Mouse (Mus musculus) intestine, embryonic 14.5 days (tissue): ENCODE results near the gene Myo7a. TPM values are rescaled to one million over a fixed set of nuclear protein-coding genes. Genes with fewer than 3 reads are reported as not detected.

Experiments
- ATAC-seq: fragments of 200-750 bp; cut with Nextera tagmentation; replicated peaks from 2 replicates; pipeline ENCODE4 v1.8.0; 2017; ENCODE audit warnings: low read depth, moderate number of reproducible peaks, moderate TSS enrichment, moderate library complexity; ENCODE audit not compliant: low FRiP score, low TSS enrichment
- DNase-seq: peaks from one replicate; pipeline ENCODE4 v3.0.0-alpha.2; 2018; ENCODE audit warnings: low spot score
- H3K27ac ChIP-seq: fragments of 300-500 bp; sonication (generic); 2 replicates; pipeline ENCODE4 v1.5.1; 2014; ENCODE audit warnings: low read depth, mild to moderate bottlenecking, control low read depth
- H3K27me3 ChIP-seq: fragments of 300-500 bp; sonication (generic); replicated peaks from 2 replicates; pipeline ENCODE4 v1.6.1; 2014; ENCODE audit warnings: low read length, control low read depth; ENCODE audit not compliant: control insufficient read depth, insufficient read depth
- H3K36me3 ChIP-seq: fragments of 300-500 bp; sonication (generic); 2 replicates; pipeline ENCODE4 v1.6.1; 2014; ENCODE audit warnings: low read length, control low read depth; ENCODE audit not compliant: control insufficient read depth, insufficient read depth
- H3K4me1 ChIP-seq: fragments of 300-500 bp; sonication (generic); replicated peaks from 2 replicates; pipeline ENCODE4 v1.6.1; 2014; ENCODE audit warnings: low read length, control low read depth, mixed read lengths; ENCODE audit not compliant: control insufficient read depth, insufficient read depth
- H3K4me2 ChIP-seq: fragments of 300-500 bp; sonication (generic); 2 replicates; pipeline ENCODE4 v1.6.1; 2014; ENCODE audit warnings: low read length
- H3K4me3 ChIP-seq: fragments of 300-500 bp; sonication (generic); 2 replicates; pipeline ENCODE4 v1.5.1; 2014; ENCODE audit warnings: low read depth, low read length, control low read depth, mixed read lengths
- H3K9ac ChIP-seq: fragments of 300-500 bp; sonication (generic); 2 replicates; pipeline ENCODE4 v1.6.1; 2014; ENCODE audit warnings: mild to moderate bottlenecking, low read length
- H3K9me3 ChIP-seq: fragments of 300-500 bp; sonication (generic); 2 replicates; pipeline ENCODE4 v1.6.1; 2016; ENCODE audit warnings: low read length, control low read depth; ENCODE audit not compliant: control insufficient read depth
- WGBS: fragments of 180-500 bp; shearing (Covaris S2); extraction: QIAGEN DNeasy Blood & Tissue Kit; methylation state at CpG from one replicate; pipeline ENCODE4 v1.1.7; 2014; 5-methylcytosine and 5-hydroxymethylcytosine counted together
- polyA plus RNA-seq: library from polyadenylated mRNA; unstranded; fragments of >200 nt; fragmentation: Nextera tagmentation; extraction: Ambion mirVana; gene quantifications from 2 replicates; pipeline ENCODE4 v1.2.1, GENCODE M21; 2014

Myo7a gene
- polyA plus RNA-seq, 1 experiment from 2014 or later, result 17.2 TPM

DNA sequence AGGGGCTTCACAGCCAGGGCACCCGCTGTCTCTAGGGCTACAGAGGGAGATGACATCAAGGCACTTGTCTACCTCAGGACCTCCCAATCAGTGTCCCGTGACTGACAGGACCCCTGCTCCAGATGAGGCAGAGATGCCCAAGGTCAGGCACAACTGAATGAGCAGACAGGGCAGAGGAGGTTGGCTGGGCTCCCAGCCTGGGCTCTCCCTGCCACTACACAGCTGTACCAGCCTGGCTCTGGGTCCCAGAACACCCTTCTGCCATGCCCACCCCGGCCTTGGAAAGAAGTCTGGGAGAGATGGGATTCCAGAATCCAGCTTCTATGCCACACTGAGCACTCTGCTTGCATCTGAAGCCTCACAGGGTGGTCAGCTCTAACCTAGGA, 36.9 kb upstream of the Myo7a start:
- Histone ChIP-seq H3K4me3 (no peak overlapping the region), H3K4me2 (no peak overlapping the region), H3K27ac (no peak overlapping the region), H3K9ac (no peak overlapping the region), H3K27me3 (no peaks in the 10 kb centered on the region), H3K36me3 (no peaks in the 10 kb centered on the region), H3K9me3 (no peaks in the 10 kb centered on the region), H3K4me1 (peaks cover 24% of the 10 kb centered on the region)
- DNase-seq, result no peak
- 72% methylated on average over 3 of the region's 3 CpGs for WGBS
- no peak for ATAC-seq

DNA sequence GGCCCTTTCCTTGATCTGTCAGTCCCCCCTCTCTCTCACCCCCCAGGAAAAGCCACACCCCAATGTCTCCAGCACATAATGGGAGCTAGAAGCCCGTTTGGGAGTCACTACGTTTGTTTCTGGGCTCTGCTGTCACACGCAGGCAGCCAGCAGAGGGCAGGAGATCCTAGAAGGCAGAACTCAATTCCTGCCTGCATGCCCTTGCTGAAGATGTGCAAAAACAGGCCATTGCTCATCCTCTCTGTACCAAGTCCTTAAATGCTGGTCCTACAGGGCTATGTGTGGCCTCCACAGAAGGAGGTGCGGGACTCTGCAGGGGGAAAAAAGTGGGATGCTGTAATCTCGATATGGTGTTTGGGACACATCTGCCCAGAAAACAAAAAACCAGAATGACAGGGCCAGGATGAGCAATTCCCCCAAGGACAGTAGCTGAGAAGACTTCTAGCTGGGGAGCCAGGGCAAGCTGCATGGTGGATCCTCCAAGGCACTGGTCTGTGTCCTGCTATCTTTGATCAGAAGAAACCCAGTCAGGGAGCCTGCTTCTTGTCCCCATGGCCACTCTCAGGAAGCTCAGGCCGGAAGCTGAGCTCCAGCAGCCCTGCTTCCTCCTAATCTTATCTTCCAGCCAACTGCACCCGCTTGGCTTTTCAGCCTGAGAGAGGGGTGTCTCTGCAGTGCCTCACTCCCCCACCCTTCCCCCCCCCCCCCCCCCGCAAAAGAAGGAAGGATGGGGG, 36.4 kb upstream of the Myo7a start:
- Histone ChIP-seq H3K9ac (no peak overlapping the region), H3K4me1 (peaks cover 20% of the 10 kb centered on the region), H3K4me3 (no peak overlapping the region), H3K9me3 (no peaks in the 10 kb centered on the region), H3K27ac (no peak overlapping the region), H3K4me2 (no peak overlapping the region), H3K36me3 (no peaks in the 10 kb centered on the region), H3K27me3 (no peaks in the 10 kb centered on the region)
- peak; percentile 79 for DNase-seq
- WGBS, result 32% methylated on average over 7 of the region's 8 CpGs
- ATAC-seq, result no peak

DNA sequence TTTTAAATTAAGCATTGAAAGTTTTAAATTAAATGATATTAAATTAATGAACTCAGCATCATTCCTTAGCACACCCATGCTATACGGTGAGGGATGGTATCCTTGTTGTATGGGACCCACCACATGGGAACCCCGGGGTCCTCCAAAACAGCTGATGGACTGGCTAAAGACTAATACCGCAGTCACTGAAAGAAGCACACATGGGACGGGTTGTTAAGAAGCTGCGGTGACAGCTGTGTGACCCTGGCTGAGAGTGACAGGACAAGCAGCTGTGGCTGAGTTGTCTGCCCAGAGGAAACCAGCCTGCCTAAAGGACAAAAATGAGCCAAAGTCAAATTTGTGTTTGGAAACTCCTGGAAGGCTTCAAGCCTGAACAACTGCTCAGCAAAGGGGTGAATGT, 34.6 kb upstream of the Myo7a start:
- Histone ChIP-seq H3K9me3 (no peaks in the 10 kb centered on the region), H3K4me1 (peaks cover 18% of the 10 kb centered on the region), H3K36me3 (no peaks in the 10 kb centered on the region), H3K4me2 (no peak overlapping the region), H3K4me3 (no peak overlapping the region), H3K27ac (no peak overlapping the region), H3K27me3 (no peaks in the 10 kb centered on the region), H3K9ac (no peak overlapping the region)
- ATAC-seq (no peak), DNase-seq (no peak)
- WGBS, result 85% methylated on average over 5 of the region's 5 CpGs

DNA sequence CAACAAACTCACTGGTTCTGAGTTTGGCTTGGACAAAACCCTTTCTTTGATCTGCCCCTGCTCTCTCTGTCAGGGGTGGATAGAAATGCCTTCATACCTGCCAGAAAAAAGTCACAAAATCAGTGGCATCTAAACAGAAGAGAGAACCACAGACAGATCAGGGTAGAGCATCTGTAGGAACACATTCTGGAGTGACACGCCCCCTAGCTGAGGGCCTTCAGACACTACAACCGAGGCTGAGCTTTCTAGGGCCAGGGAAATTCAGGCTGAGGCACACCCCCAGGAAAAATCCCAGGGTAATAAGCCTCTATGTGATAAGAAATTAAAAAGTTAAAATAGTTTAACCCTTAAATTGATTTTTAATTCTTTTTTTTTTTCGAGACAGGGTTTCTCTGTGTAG, 34.0 kb upstream of the Myo7a start:
- no peaks in the 10 kb centered on the region for H3K36me3 ChIP-seq
- ATAC-seq (no peak), DNase-seq (no peak)
- peaks cover 13% of the 10 kb centered on the region for H3K4me1 ChIP-seq
- H3K9ac ChIP-seq, result no peak overlapping the region
- WGBS, result 53% methylated on average over 3 of the region's 3 CpGs
- no peak overlapping the region for H3K4me2 ChIP-seq
- no peaks in the 10 kb centered on the region for H3K27me3 ChIP-seq
- no peak overlapping the region for H3K4me3 ChIP-seq
- no peaks in the 10 kb centered on the region for H3K9me3 ChIP-seq
- no peak overlapping the region for H3K27ac ChIP-seq

DNA sequence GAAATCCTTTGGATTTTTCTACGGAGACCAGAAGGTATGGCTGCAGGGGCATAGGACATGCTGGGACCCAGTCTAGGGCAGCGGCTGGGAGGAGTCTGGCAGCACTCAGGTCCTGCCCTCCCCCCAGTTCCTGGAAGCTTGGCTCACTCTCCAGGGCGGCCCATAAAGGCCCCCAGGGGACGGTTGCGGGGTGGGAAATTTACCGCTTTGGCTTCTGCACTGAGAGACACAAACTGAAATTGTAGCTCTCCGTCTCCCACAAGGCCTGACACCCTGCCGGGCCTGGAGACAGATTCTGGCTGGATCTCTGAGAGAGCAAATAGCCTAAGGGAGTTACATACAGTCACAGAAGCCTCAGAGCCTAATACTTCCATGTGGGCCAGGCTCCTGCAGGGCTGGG, 33.1 kb upstream of the Myo7a start:
- no peak for DNase-seq
- Histone ChIP-seq H3K36me3 (no peaks in the 10 kb centered on the region), H3K27me3 (no peaks in the 10 kb centered on the region), H3K27ac (no peak overlapping the region), H3K9me3 (no peaks in the 10 kb centered on the region), H3K9ac (no peak overlapping the region), H3K4me1 (peaks cover 10% of the 10 kb centered on the region), H3K4me3 (no peak overlapping the region), H3K4me2 (no peak overlapping the region)
- no peak for ATAC-seq
- WGBS, result 53% methylated on average over 8 of the region's 8 CpGs

DNA sequence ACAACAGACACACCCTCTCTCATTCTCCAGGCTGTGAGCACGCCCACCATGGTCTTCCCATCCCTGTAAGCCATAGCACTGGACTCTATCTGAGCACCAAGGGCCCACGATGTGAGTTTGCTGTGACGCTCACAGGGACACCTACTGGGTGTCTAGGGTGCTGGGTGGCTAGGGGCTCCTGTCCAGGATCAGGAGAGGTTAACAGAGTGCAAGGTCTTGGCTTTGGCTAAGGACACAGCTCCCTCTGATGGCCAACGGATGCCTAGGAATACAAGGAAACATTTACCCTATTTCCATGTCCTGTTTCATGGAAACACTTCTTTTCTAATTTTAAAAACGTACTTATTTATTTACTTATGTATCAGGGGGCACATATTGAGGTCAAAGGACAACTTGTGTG, 31.2 kb upstream of the Myo7a start:
- WGBS, result 35% methylated on average over 5 of the region's 5 CpGs
- Histone ChIP-seq H3K9ac (no peak overlapping the region), H3K4me1 (0 out of 2 replicates have a peak, but pooled peaks cover 5% of the 10 kb centered on the region), H3K36me3 (no peaks in the 10 kb centered on the region), H3K27me3 (no peaks in the 10 kb centered on the region), H3K9me3 (no peaks in the 10 kb centered on the region), H3K4me2 (no peak overlapping the region), H3K4me3 (no peak overlapping the region), H3K27ac (no peak overlapping the region)
- DNase-seq (no peak), ATAC-seq (no peak)

DNA sequence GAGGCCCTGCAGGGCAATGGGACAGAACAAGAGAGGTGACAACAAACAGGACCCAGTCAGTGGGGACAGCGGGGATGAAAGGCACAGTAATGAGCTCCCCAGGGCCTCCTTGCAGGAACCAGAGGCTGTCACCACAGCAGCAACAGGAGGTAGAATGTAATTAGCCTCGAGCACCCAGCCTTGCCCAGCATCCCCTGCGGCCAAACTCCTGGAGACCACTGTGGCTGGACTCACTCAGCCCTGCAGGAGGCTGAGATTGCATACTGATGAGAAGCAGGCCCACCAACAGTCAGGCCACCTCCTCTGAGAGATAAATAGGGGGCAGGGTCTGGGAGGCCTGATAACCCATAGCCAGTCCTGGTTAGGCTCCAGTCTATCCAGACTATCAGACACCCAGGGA, 30.5 kb upstream of the Myo7a start:
- H3K27me3 ChIP-seq, result no peaks in the 10 kb centered on the region
- H3K4me3 ChIP-seq, result no peak overlapping the region
- 0 out of 2 replicates have a peak, but pooled peaks cover 5% of the 10 kb centered on the region for H3K4me1 ChIP-seq
- ATAC-seq (no peak), DNase-seq (no peak)
- H3K36me3 ChIP-seq, result no peaks in the 10 kb centered on the region
- H3K9ac ChIP-seq, result no peak overlapping the region
- WGBS, result 18% methylated on average over 3 of the region's 3 CpGs
- H3K27ac ChIP-seq, result no peak overlapping the region
- no peaks in the 10 kb centered on the region for H3K9me3 ChIP-seq
- H3K4me2 ChIP-seq, result no peak overlapping the region

DNA sequence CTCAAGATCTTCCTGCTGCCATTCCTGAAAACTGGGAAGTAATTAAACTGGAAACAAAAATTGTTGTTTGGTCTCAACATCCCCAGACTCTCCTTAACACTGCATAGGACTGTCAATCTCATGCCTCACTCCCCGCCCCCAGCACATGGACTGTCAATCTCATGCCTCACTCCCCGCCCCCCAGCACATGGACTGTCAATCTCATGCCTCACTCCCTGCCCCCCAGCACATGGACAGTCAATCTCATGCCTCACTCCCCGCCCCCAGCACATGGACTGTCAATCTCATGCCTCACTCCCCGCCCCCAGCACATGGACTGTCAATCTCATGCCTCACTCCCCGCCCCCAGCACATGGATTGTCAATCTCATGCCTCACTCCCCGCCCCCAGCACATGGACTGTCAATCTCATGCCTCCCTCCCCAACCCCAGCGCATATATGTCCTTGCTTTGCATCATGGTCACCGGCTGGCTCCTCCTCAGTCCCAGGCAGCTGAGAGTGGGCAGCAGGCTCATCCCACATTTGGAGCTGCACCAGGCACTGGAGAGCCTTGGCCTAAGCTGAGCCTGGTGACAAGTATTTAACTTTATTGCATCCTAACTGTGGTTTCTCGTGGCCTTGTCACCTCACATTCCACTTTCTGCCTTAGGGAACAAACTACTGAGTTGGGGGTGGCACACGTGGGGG, 29.5 kb upstream of the Myo7a start:
- DNase-seq, result no peak
- H3K4me1 ChIP-seq, result 0 out of 2 replicates have a peak, but pooled peaks cover 5% of the 10 kb centered on the region
- no peak overlapping the region for H3K4me3 ChIP-seq
- no peak overlapping the region for H3K27ac ChIP-seq
- no peaks in the 10 kb centered on the region for H3K36me3 ChIP-seq
- H3K27me3 ChIP-seq, result no peaks in the 10 kb centered on the region
- H3K9ac ChIP-seq, result no peak overlapping the region
- no peak for ATAC-seq
- H3K4me2 ChIP-seq, result no peak overlapping the region
- WGBS, result 73% methylated on average over 10 of the region's 10 CpGs
- no peaks in the 10 kb centered on the region for H3K9me3 ChIP-seq

DNA sequence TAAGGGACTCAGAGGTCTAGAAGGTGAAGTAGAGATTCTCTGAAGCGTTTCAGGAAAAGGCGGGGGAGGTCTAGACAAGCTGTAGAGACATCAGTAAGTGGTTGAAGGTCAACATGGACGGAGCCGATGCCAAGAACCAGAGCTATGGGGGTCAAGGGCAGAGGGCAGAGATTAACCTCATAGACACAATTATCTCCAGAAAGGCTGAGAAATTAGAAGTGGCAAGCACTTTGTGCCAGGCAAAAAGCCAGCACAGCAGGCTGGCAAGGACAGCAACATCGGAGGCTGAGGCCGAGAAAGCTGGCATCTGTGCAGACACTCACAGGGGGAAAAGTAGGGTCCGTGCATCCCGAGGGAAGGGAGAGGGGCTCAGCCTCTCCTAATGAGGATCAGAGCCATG, 28.4 kb upstream of the Myo7a start:
- Histone ChIP-seq H3K4me3 (no peak overlapping the region), H3K27me3 (no peaks in the 10 kb centered on the region), H3K4me2 (no peak overlapping the region), H3K27ac (no peak overlapping the region), H3K9ac (no peak overlapping the region), H3K9me3 (no peaks in the 10 kb centered on the region), H3K36me3 (no peaks in the 10 kb centered on the region), H3K4me1 (0 out of 2 replicates have a peak, but pooled peaks cover 5% of the 10 kb centered on the region)
- 77% methylated on average over 8 of the region's 8 CpGs for WGBS
- ATAC-seq (no peak), DNase-seq (no peak)
